Mouse (Mus musculus): ENCODE results near the gene Arid2.

GRCm38 (mm10) chr15:96392878-96393277 lies 105.6 kb downstream of the Arid2 start:
- TF ChIP-seq GATA1 (IDR thresholded peaks at IDR 0.05; ENCODE audit: borderline replicate concordance, low read length) (no peak), FLI1 (IDR thresholded peaks at IDR 0.05; ENCODE audit: low read length) (no peak)
